Mouse (Mus musculus): Measurements from ENCODE around the gene Spaca6. TPM values are rescaled to one million over a fixed set of nuclear protein-coding genes. Genes with fewer than 3 reads are reported as not detected.
A peak's percentile ranks its signal among the peaks of the same experiment; 100 is the strongest.
"Not testable (repeated sequence)": the region's sequence is repeated elsewhere in the genome, so short reads cannot be mapped to it uniquely, and the experiment has no call there.

Spaca6 gene
- total RNA-seq, 2 experiments from 2014 or later, result 32.1 to 70.4 TPM

DNA sequence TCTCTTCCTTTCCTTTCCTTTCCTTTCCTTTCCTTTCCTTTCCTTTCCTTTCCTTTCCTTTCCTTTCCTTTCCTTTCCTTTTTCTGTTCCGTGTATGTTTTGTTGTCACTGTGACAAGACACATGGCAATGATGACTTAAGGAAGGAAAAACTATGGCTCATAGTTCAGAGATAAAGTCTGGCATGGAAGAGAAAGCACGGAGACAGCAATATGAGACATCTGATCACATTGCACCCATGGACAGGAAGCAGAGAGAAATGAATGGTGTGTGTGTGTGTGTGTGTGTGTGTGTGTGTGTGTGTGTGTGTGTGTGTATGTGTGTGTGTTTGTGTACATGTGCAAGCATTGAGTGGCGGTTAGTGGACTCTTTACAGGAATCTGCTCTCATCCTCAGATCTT lies 17.6 kb downstream of the Spaca6 start:
- DNase-seq, result not testable (repeated sequence)

GRCm38 (mm10) chr17:17845187-17846027 lies 18.4 kb downstream of the Spaca6 start:
- peak; percentile 28 for DNase-seq

DNA sequence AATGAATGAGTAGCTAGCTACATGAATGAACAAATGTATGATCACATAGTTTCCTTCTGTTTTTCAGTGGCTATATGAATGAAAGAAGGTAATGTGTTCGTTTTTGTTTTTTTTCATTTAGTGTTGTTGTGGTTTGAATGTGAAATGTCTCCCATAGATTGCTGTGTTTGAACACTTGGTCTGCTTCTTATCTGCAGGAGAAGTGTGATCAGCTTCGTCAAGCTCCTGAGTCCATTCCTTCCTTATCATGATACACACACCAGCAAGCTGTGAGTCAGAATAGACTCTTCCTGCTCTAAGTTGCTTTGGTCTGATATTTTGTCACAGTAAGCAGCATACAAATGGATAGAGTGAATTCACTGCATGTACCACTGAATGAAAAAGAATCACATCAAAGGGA lies 22.0 kb downstream of the Spaca6 start:
- DNase-seq, result no peak

DNA sequence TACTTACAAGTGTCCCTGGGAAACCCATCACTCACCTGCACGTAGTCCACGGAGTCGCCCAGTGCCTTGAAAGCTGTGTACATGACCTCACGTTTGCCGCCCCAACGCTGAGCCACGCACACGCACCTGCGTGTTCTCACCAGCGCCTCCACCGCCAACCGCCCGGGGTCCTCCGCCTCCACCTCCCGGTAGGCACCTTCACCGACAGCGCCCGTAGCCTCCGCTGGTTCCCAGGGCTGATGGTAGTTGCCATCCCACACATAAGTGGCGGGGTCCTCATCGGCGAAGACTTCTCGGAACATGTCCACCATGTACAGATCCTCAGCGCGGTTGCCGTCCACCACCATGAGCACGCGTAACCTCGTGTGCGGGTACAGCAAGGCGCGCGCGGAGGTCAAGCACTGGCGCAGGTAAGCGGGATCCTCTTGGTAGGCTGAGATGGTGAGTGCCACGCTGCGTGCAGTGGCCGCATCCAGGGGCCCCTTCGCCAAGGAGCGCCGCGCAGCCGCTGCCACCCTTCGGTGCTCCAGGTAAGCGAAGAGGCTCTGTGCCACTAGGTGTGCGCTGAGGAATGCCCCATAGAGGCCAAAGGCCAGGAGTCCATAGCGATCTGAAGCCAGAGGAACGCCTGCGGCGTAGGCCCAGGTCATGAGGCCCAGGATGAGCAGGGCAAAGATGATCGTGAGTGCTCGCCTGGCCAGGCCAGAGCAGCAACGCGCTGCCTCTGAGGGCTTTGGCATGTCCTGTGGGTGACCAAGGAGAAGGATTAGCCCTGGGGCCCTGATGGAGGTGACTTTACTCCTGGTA lies 23.2 kb downstream of the Spaca6 start:
- no peak for DNase-seq

- no peak for DNase-seq
Measured at GRCm38 (mm10) chr17:17855064-17855838, 28.3 kb downstream of the Spaca6 start, which contains the start of gene Has1. Gene Has1, minus strand, starts transcription at chr17:17855205.

- DNase-seq, result no peak
Measured at GRCm38 (mm10) chr17:17856612-17857011, 29.7 kb downstream of the Spaca6 start.

DNA sequence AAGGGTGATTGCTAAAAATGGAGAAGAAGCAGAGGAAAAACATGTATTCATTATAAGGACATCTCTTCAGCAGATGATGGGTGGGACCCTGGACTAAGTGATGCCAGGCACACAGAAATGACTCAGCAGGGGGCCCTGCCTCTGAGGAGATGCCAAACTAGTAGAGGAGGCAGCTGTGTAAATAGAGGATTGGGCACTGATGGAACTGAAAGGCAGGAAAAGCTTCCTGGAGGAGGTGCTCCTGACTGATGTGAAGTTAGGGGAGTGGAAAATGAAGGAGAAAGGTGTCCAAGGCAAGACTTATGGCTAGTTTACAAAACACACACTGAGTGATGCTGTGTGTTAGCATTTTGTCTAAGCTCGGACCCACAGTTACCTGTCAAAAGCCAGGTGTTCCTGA lies 30.5 kb downstream of the Spaca6 start:
- DNase-seq, result no peak

DNA sequence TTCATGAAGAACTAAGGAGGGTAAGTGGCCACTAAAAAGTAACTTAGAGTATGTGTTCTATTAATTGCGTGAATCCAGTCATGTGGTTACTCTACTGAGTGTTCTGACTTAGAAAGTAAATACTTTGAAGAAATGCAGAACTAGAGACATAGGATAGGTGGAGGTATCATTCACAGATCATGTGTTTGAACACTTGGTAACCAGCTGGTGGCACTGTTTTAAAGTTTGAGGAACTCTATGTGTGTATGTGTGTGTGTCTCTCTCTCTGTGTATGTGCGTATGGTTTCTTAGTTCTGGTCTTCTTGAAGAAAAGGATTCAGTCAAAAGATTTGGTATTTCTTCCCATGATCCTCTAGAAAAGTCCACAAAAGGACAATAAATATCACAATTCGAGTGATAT lies 33.2 kb downstream of the Spaca6 start:
- DNase-seq, result no peak

GRCm38 (mm10) chr17:17862360-17862759 lies 35.4 kb downstream of the Spaca6 start:
- DNase-seq, result no peak

DNA sequence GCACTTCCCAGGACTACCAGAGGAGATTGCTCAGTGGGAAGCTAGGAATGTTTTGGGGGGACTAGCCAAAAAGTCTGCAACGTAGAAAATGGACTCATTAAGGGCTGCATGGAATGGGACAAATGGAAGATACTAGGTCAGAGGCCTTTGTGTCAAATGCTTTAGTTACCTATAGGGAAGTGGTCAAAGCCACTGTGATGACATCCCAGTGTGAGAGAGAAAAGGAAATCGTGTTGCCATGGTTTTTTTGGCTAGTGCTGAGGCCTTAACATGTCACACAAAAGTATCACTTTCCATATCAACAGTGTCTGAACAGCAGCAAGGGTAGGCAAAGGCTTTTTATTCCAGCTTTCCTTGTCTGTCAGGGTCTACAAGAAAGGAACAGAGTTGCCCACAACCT lies 38.2 kb downstream of the Spaca6 start:
- DNase-seq, result no peak

DNA sequence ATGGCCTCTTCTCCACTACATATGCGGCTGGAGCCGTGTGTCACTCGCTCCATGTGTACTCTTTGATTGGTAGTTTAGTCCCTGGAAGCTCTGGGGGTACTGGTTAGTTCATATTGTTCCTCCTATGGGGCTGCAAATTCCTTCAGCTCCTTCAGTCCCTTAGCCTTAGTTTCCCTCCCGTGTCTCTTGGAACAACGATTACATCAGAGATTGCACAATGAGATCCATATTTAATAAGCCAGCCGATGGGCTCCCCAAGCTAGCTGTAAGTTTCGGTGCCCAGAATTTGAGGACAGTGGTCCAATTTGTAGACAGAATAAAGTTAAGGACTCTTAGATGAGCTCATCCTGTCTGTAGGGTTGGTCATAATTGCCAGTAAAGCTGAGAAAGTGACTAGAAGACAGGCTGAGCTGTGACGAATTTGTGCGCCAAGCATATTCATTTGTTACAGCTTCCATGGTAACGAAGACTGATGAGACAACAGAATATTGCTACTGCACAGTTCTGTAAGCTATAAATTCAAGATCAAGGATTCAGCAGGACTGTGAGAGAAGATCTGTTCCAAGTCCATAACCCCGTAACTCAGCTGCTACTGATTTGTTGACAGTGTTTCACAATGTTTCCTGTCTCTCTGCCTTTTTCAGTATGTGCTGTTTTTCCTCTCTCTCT lies 40.0 kb downstream of the Spaca6 start:
- DNase-seq, result peak; percentile 6

- no peak for DNase-seq
Measured at GRCm38 (mm10) chr17:17870892-17871550, 44.1 kb downstream of the Spaca6 start.

DNA sequence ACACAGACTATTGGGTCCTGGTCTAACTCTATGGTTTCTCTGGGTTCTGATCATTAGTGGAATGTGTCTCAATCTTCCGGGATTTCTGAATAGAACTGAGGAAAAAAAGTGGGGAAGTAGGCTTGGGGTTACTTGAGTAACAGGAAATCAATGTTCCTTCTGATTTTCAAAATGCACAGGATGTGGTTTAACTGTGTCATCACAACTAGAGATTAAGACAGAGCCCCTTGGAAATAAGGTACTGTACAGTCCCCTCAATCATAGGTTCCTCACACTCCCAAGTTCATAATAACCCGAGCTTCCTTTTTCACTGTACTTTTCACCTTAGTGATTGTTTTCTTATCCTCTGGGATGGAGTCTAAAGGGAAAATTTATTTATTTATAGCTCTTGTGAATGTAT lies 44.7 kb downstream of the Spaca6 start:
- DNase-seq, result no peak

- DNase-seq, result no peak
Measured at GRCm38 (mm10) chr17:17879347-17879746, 52.4 kb downstream of the Spaca6 start.

DNA sequence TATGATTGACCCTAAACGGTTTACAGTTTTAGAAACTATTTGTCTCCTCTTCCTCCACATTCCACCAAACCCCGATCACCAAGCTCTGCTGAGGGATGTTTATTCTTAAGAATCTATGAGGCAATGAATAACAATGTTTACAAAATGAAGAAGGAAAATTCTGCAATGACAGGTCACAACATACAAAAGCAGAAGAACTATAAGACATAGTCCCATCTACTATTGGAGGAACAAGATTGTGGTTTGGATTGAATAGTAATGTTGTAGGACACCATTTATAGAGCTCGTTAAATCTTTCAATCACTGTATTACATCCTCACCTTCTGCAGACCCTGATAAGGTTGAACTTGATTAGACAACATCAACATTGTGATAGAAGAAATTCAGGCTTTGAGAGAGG lies 55.7 kb downstream of the Spaca6 start:
- no peak for DNase-seq

DNA sequence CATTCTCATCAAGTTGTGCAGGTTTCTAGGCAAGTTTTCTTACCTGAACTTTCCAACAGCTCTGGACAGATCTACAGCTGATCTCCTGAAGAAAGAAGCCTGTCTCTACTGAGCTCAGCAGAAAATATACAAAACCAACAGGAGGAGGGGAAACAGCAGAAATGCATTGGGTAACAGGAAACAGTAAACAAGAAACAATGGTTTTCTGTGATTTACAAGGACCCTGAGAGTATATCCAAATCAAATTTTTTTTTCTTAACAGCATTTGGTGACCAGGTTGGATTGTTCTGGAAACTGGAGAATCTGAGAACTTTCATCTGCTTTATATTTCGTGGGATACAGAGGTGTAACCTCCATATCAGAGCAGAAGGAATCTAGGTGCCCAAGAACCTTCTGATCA lies 56.9 kb downstream of the Spaca6 start, which contains the start of gene Fpr1:
Gene Fpr1 (minus strand): TSS at position 101 of the 400 bp plus-strand sequence.
- no peak for DNase-seq

GRCm38 (mm10) chr17:17887774-17888248 lies 60.9 kb downstream of the Spaca6 start, which contains the start of the genes Fpr2 and Fpr3:
Gene Fpr2, plus strand, starts transcription at chr17:17887824.
Gene Fpr3, plus strand, starts transcription at chr17:17887852.
- no peak for DNase-seq

DNA sequence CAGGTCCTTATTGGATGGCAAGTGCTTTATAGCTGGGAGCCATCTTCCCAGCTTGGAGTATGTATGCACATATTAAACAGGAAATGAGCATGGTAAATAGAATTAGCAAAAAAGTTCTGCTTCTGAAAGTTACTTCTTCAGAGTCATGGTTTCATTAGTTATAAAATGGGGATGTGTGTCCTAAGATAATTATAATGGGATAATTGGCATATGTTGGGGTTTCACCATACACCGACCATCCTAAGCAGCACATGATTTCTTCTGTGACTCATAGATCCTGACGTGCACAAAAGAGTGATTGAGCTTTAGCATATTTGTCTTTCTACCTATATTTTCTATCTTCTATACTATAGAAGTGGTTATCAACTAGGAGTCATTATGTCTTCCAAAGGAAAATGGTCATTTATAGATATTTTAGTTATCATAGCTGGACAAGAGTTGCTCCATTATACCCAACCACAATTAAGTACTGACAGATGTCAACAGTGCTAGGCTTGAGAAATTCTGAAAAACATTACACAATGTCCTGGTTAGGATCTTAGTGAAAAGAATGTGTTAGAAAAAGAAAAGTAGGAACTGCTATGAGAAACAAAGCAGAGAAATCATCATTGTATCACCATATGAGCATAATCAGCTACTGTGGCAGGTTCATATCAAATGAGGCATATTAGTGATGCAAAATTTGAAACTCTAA lies 62.9 kb downstream of the Spaca6 start:
- DNase-seq, result no peak
